Mouse (Mus musculus) thymus, postnatal 14 days (tissue): ENCODE results near the gene Junb.

Experiments
- DNase-seq: peaks from one replicate; pipeline ENCODE4 v3.0.0; 2021

The Junb gene

DNA sequence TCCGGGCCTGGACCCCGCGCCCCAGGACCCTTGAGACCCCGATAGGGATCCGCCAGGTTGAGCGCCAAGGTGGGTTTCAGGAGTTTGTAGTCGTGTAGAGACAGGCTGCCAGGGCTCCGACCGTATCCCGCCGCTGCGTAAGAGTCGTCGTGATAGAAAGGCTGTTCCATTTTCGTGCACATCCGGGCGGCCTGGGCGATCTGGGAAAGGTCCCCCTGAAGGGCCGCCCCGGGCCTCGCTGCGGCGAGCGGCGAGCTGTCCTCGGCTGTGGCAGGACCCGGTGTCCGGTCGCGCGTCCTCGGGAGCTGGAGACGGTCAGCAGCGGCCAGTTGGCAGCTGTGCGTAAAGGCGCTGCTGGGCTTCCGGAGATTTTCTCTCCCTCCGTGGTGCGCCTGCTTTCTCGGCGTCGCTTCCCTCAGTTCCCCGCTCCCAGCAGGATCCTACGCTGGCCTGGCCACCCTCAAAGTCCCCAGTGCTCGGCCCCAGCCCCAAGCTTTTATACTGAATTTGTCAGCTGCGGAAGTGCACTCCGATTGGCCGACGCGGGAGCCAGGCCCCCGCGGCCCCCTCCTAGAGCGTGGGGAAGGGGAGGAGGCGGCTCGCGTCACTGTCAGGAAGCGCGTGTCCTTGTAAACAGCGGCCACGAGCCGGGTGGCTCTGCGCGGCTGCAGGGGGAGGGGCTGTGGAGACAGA lies at the start of gene Junb:
TSS of gene Junb (minus strand) at position 471 of the 693 bp plus-strand sequence.
- peak; percentile 96 for DNase-seq

- DNase-seq, result no peak
Measured at GRCm38 (mm10) chr8:85027922-85028321, 49.4 kb upstream of the Junb start.

GRCm38 (mm10) chr8:85027516-85027855 lies 49.0 kb upstream of the Junb start:
- peak; percentile 28 for DNase-seq

DNA sequence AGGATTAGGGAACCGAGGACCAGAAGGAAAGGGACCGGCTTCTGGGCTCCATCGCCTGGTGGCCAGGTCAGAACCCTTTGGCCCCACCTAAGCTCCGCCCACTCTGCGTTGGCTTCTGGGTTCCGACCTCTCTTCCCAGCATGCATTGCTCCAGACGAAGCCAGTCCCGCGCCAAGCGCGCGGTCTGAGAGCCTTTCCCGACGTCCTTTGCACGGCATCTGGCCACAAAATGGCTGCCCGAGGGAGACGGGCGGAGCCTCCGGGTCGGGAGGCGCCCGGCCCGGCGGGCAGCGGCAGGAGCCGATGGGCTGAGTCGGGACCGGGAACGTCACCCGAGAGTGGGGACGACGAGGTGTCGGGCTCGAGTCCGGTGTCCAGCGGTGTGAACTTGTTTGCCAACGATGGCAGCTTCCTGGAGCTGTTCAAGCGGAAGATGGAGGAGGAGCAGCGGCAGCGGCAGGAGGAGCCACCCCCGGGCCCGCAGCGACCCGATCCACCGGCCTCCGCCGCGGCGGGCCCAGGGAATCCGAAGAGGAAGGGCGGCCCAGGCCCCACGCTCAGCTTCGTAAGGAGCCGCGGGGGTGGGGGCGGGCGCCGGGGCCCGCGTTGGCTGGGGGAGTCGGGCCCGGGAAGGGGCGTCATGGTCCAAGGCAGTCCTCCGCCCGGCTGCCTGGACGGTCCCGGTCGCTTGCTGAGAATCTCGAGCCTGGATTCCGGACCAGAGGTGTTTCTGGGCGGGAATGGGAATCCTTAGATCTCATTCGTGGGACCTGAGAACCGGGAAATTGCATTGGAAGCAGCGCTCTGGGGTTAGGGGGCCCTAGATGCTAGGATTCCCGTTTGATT lies 48.4 kb upstream of the Junb start, which contains the start of gene Trir:
TSS of gene Trir (plus strand) at position 154 of the 846 bp plus-strand sequence.
- peak; percentile 94 for DNase-seq

DNA sequence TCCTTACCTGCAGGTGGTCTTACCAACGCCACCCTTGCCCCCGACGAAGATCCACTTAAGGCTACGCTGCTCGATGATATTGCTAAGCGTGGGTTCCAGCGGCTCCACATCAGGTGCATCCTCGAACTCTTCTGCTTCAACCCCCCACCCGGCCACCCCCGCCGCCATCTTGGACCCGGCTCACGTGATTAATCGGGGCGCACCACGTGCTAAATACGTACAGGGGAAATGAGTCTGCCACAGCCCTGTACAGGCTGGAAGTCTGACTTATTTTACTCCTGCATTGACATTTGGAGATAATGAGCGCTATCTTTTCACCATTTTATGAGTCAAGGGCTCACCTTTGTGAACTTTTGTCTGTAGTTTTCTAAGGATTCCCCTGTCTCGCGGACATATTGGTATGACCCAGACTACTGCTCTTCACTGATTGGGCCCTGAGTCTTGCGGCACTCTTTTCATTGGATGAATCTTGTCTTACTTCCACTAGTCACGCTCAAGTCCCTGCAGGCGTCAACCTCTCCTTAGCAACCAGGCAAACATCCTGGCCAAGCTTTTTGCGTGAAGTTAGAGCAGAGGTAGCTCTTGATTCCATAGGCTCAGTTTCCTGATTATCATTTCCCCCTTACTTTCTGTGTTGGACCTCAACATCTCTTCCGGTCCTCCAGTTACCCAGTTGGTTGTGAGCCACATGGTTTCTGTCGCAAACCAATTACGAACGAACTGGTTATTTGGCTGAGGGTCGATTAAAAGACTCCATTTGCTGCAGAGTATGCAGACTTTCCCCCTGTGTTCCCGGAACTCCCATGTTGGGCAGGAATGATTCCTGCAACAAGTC lies 46.8 kb upstream of the Junb start, which contains the start of gene Asna1:
TSS of gene Asna1 (minus strand) at position 184 of the 835 bp plus-strand sequence.
- DNase-seq, result peak; percentile 80

GRCm38 (mm10) chr8:85023846-85024245 lies 45.3 kb upstream of the Junb start:
- DNase-seq, result no peak

- no peak for DNase-seq
Measured at GRCm38 (mm10) chr8:85021514-85022055, 43.1 kb upstream of the Junb start.

GRCm38 (mm10) chr8:85017209-85017608 lies 38.7 kb upstream of the Junb start:
- no peak for DNase-seq

DNA sequence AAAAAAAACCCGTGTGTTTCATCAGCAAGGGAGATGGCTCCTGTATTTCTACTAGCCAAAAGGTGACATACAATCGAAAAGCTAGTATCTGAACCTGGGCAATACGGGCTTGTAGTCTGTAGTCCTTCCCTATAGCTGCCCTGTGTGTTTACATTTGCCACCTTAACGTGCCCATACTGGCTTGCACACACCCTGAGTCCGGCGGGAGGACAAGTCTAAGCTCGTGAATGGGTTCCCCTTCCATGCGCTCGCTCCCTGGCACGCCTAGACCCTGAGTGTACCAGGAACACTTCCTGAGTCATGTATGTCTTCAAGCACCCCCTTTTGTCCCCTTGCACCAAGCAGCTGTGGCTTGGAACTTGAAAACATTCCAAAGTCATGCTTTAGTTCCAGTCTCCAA lies 38.2 kb upstream of the Junb start:
- DNase-seq, result no peak

- DNase-seq, result no peak
Measured at GRCm38 (mm10) chr8:85014431-85014830, 35.9 kb upstream of the Junb start, which contains the start of gene Best2. Gene Best2, minus strand, starts transcription at chr8:85014531.

- peak; percentile 89 for DNase-seq
Measured at GRCm38 (mm10) chr8:85013230-85013840, 34.8 kb upstream of the Junb start.

GRCm38 (mm10) chr8:85011242-85011641 lies 32.7 kb upstream of the Junb start:
- DNase-seq, result no peak

DNA sequence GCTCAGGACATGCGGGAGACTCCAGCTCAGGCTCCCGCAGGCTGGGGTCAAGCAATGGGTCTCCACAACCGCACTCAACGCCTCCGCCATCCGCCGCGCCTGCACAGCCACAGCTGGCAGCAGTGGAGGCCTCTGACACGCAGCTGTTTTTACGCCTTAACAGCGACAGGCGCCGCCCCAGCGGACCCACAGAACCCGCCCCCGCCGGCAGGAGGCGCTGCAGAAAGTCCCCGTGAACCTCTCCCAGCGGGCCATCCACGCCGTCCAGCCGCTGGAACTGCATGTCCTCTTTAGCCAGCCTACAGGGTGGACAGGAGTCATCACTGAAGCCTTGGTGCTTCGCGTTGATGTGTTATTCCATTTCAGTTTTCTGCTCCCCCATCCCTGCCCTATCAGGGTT lies 29.2 kb upstream of the Junb start:
- peak; percentile 58 for DNase-seq

GRCm38 (mm10) chr8:84997649-84998295 lies 19.3 kb upstream of the Junb start:
- peak; percentile 96 for DNase-seq

DNA sequence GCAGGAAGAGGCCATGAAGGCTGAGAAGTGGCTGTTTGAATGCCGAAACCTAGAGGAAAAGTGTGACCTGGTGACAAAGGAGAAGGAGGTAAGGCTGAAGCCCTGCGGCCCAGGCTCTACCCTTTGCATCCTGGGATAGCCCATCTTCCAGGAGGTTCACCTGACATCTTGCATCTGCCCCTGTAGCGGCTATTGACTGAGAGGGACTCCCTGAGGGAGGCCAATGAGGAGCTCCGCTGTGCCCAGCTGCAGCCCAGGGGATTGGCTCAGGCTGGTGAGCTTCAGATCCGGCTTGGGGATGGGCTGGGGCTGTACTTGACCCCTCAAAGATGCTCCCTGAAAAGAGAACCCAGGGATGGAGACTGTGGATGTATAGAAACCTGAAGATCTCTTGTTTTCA lies 18.5 kb upstream of the Junb start:
- no peak for DNase-seq

DNA sequence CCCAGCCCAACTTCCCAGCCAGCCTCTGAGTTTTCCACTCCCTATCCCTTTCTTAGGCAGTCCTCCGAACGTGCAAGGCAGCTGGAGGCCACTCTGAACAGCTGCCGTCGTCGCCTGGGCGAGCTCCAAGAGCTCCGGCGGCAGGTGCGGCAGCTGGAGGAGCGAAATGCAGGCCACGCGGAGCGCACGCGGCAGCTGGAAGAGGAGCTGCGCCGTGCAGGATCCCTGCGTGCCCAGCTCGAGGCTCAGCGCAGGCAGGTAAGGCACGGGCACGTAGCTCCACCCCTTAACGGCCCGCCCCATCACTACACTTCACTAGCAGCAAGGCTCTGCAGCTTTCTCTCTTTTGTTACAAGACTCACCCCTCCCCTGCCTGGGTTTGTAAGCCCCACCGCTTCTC lies 17.2 kb upstream of the Junb start:
- DNase-seq, result peak; percentile 22

GRCm38 (mm10) chr8:84994375-84994774 lies 15.9 kb upstream of the Junb start:
- DNase-seq, result no peak

DNA sequence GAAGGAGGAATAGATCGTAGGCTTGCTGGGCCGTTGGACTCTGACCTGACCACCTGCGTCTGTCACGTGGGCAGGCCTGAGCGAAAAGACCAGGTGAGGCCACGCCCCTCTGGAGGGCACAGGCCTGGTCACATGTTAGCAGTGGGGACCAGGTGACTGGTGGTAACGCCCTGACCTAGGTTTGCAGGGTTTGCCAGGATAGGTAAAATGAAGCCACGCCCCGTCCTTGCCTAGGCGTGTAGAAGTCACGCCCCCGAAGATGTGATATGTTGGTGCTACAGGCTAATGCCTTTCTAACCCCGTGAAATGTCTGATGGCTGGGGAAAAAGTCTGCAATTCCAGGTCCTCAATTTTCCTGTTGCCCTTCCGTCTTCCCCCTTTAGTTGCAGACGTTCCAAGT lies 12.3 kb upstream of the Junb start:
- no peak for DNase-seq

DNA sequence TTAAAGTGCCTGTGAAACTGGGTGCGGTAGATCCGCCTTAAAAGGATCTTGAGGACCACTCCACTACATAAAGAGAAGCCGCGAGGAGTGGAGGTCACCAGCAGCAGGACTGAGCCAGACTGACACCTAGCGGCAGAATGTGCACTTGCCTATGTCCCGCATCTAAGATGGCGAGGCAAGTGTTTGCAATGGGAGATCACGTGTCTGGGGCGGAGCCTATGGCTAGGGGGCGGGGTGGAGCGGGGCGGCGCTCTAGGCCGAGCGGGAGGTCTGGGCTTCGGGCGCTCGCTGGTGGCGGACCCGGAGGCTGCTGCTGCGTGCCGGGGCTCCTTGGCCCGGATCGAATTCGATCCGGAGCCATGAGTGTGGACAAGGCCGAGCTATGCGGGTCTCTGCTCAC lies 11.8 kb upstream of the Junb start, which contains the start of gene Hook2:
TSS of gene Hook2 (plus strand) at position 255 of the 400 bp plus-strand sequence.
- peak; percentile 96 for DNase-seq

- peak; percentile 94 for DNase-seq
Measured at GRCm38 (mm10) chr8:84989810-84990209, 11.3 kb upstream of the Junb start.

- peak; percentile 40 for DNase-seq
Measured at GRCm38 (mm10) chr8:84989311-84989731, 10.8 kb upstream of the Junb start.

DNA sequence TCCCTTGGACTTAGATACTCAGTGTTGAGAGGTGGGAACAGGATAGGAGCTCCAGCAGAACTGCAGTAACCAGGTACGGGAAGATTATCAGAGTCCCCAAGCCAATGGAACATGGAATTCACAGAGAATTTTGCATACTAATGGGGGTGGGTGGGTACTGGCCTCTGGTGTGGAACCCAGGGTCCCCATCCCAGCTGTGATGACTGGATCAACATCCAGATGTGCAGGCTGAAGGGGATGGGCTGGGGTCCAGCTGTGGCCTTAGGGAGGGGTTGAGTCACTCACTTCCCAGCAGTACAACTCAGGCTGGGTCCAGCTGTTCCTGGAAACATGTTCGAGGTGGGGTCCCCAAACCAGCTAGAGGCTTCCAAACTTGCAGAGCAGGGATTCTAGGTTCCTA lies 9.4 kb upstream of the Junb start:
- DNase-seq, result no peak
